In genomic region chr12:110698080-110698479, GRCm38 (mm10) we compare ENCODE assay signal across 23 mouse cellular contexts. TPM values are rescaled to one million over a fixed set of nuclear protein-coding genes. Genes with fewer than 3 reads are reported as not detected.
A peak's percentile ranks its signal among the peaks of the same experiment; 100 is the strongest.
DNase-seq lines count a peak whose midpoint lies in the region; ATAC-seq and TF ChIP-seq lines count a peak whose summit lies in the region.
"Had no signal": no experiment of that assay in that cellular context is flagged by ENCODE, and none has a peak within 500 bp of the region (broad histone marks: within the 10 kb centered on the region; RNA-seq: fewer than 3 reads in every experiment).

No protein-coding gene starts in this region.

- ATAC-seq in hindbrain, postnatal 0 days, result no peak
- no peak for ATAC-seq in liver, postnatal 0 days
- ATAC-seq: hindbrain, embryonic 16.5 days had no signal

- H3K27me3 ChIP-seq in hindbrain, embryonic 10.5 days (ENCODE audit: insufficient read depth, poor library complexity, severe bottlenecking), result no peaks in the 10 kb centered on the region
- no peaks in the 10 kb centered on the region for H3K27me3 ChIP-seq in hindbrain, postnatal 0 days (ENCODE audit: insufficient read depth, low read length)
- no peaks in the 10 kb centered on the region for H3K27me3 ChIP-seq in liver, postnatal 0 days (ENCODE audit: insufficient read depth, low read length)
- H3K27me3 ChIP-seq: neural tube, embryonic 12.5 days had no signal

- no peak for TF ChIP-seq CTCF in hindbrain, postnatal 0 days (IDR thresholded peaks at IDR 0.05; ENCODE audit: low read depth)
- TF ChIP-seq CTCF in bone marrow, adult 2 months (IDR thresholded peaks at IDR 0.05; ENCODE audit: control insufficient read depth, insufficient read depth, low read length), result no peak
- TF ChIP-seq CTCF in liver, postnatal 0 days (IDR thresholded peaks at IDR 0.05; ENCODE audit: low read depth), result no peak

- H3K4me2 ChIP-seq in hindbrain, postnatal 0 days (ENCODE audit: low read depth, low read length), result no peak overlapping the region
- H3K4me2 ChIP-seq in liver, postnatal 0 days (ENCODE audit: low read depth, low read length), result peak overlapping the region; percentile 49

- TF ChIP-seq POLR2A in bone marrow, adult 2 months (IDR thresholded peaks at IDR 0.05; ENCODE audit: borderline replicate concordance, control insufficient read depth, low read depth, low read length), result no peak

- H3K27ac ChIP-seq in hindbrain, embryonic 10.5 days, result peak overlapping the region; percentile 35; the same call in 1 of the 2 replicates
- H3K27ac ChIP-seq in hindbrain, postnatal 0 days, result no peak overlapping the region
- peak overlapping the region; percentile 21 for H3K27ac ChIP-seq in bone marrow, adult 2 months (ENCODE audit: control insufficient read depth, insufficient read depth, low read depth, low read length, poor library complexity)
- peak overlapping the region; percentile 70 for H3K27ac ChIP-seq in liver, postnatal 0 days (ENCODE audit: low read depth)
- H3K27ac ChIP-seq: neural tube, embryonic 12.5 days had no signal

- 88% methylated on average over 1 of the region's 1 CpGs for WGBS in hindbrain, embryonic 10.5 days
- WGBS in hindbrain, postnatal 0 days, result 87% methylated on average over 1 of the region's 1 CpGs
- WGBS in bone marrow, adult 2 months, result 54% methylated on average over 1 of the region's 1 CpGs
- WGBS in liver, postnatal 0 days (ENCODE audit: insufficient replicate concordance), result 69% methylated on average over 1 of the region's 1 CpGs

- no peak for TF ChIP-seq EP300 in liver, postnatal 0 days (IDR thresholded peaks at IDR 0.05; ENCODE audit: low read depth)

- peaks cover 21% of the 10 kb centered on the region for H3K36me3 ChIP-seq in hindbrain, embryonic 10.5 days
- peaks cover 4% of the 10 kb centered on the region; the same call in 1 of the 2 replicates for H3K36me3 ChIP-seq in hindbrain, postnatal 0 days (ENCODE audit: insufficient read depth, low read length)
- H3K36me3 ChIP-seq in liver, postnatal 0 days (replicated peaks; ENCODE audit: insufficient read depth, low read length), result peaks cover 16% of the 10 kb centered on the region

- H3K9ac ChIP-seq in hindbrain, postnatal 0 days (replicated peaks; ENCODE audit: low read length), result no peak overlapping the region
- H3K9ac ChIP-seq in liver, postnatal 0 days (replicated peaks), result peak overlapping the region; percentile 3; the same call in 1 of the 2 replicates
- H3K9ac ChIP-seq: lung, embryonic 14.5 days; neural tube, embryonic 12.5 days had no signal

- DNase-seq in hindbrain, embryonic 10.5 days (ENCODE audit: low spot score), result no peak
- no peak for DNase-seq in hindbrain, postnatal 0 days (ENCODE audit: low spot score)
- DNase-seq in ES-CJ7 (ENCODE audit: low read depth, low spot score), result peak; percentile 50
- no peak for DNase-seq in liver, postnatal 0 days
- no peak for DNase-seq in lung, postnatal 25 days (ENCODE audit: low spot score)
- no peak for DNase-seq in gastrocnemius, postnatal 10 days
- DNase-seq in c-Kit-positive CD71-positive TER-119-positive erythroid progenitor cells, embryonic 14.5 days (ENCODE audit: low spot score), result no peak
- DNase-seq: cerebellum, adult 2 months; heart, postnatal 10 days; kidney, adult 8-10 months; layer of hippocampus, postnatal 36 days; lung, embryonic 14.5 days; thymus, adult 18-20 months had no signal

- H3K4me3 ChIP-seq in hindbrain, embryonic 10.5 days, result no peak overlapping the region
- no peak overlapping the region for H3K4me3 ChIP-seq in hindbrain, postnatal 0 days (ENCODE audit: low read length)
- H3K4me3 ChIP-seq in bone marrow, adult 2 months (replicated peaks; ENCODE audit: control insufficient read depth, low read depth, low read length), result no peak overlapping the region
- H3K4me3 ChIP-seq in liver, postnatal 0 days (ENCODE audit: low read depth, low read length), result no peak overlapping the region
- H3K4me3 ChIP-seq: neural tube, embryonic 12.5 days had no signal

- no peaks in the 10 kb centered on the region for H3K9me3 ChIP-seq in hindbrain, embryonic 10.5 days
- no peaks in the 10 kb centered on the region for H3K9me3 ChIP-seq in hindbrain, postnatal 0 days (ENCODE audit: low read length)
- no peaks in the 10 kb centered on the region for H3K9me3 ChIP-seq in liver, postnatal 0 days (ENCODE audit: low read length)
- H3K9me3 ChIP-seq: neural tube, embryonic 12.5 days had no signal

- peaks cover 52% of the 10 kb centered on the region for H3K4me1 ChIP-seq in hindbrain, embryonic 10.5 days (replicated peaks)
- no peaks in the 10 kb centered on the region; the same call in 1 of the 2 replicates for H3K4me1 ChIP-seq in hindbrain, postnatal 0 days (ENCODE audit: insufficient read depth, low read length)
- peaks cover 4% of the 10 kb centered on the region for H3K4me1 ChIP-seq in bone marrow, adult 2 months (ENCODE audit: control insufficient read depth, insufficient read depth, low read length)
- peaks cover 33% of the 10 kb centered on the region for H3K4me1 ChIP-seq in liver, postnatal 0 days (ENCODE audit: insufficient read depth)

RNA-seq across cellular contexts. Expression of gene Hsp90aa1, which starts 4.4 kb away (rescaled TPM):
- 893 and 1,134 TPM in 2 replicates for polyA plus RNA-seq in hindbrain, embryonic 10.5 days (2016; fragmentation: Nextera tagmentation; extraction: Ambion mirVana)
- total RNA-seq in hindbrain, postnatal 0 days (2014; rRNA removed), result 577 and 701 TPM in 2 replicates
- 1,486 and 1,521 TPM in 2 replicates for polyA plus RNA-seq in hindbrain, postnatal 0 days (2015; fragmentation: Nextera tagmentation; extraction: Ambion mirVana)
- polyA plus RNA-seq in bone marrow, adult 2 months (2011; ENCODE audit: insufficient read depth, insufficient read length, low replicate concordance, missing spikeins), result 294 and 808 TPM in 2 replicates
- polyA plus RNA-seq in liver, postnatal 0 days (2015; fragmentation: Nextera tagmentation; extraction: Ambion mirVana), result 231 and 250 TPM in 2 replicates
- total RNA-seq in gastrocnemius, postnatal 10 days (2021), result 10 to 100 TPM; 63.8 to 80.1 TPM

RNA-seq across cellular contexts. Expression of gene 1700001K19Rik, which starts 15.7 kb away (rescaled TPM):
- 0.34 TPM in 1 of 2 replicates, not detected in the other for polyA plus RNA-seq in hindbrain, embryonic 10.5 days (2016; fragmentation: Nextera tagmentation; extraction: Ambion mirVana)
- not detected in 2 replicates for total RNA-seq in hindbrain, postnatal 0 days (2014; rRNA removed)
- 0.15 and 0.44 TPM in 2 replicates for polyA plus RNA-seq in hindbrain, postnatal 0 days (2015; fragmentation: Nextera tagmentation; extraction: Ambion mirVana)
- polyA plus RNA-seq in bone marrow, adult 2 months (2011; ENCODE audit: insufficient read depth, insufficient read length, low replicate concordance, missing spikeins), result not detected in 2 replicates
- polyA plus RNA-seq in liver, postnatal 0 days (2015; fragmentation: Nextera tagmentation; extraction: Ambion mirVana), result not detected in 2 replicates
- not detected for total RNA-seq in gastrocnemius, postnatal 10 days (2021)
- total RNA-seq: adrenal gland, adult 18-20 months; gastrocnemius, postnatal 4 days; heart, postnatal 10 days; layer of hippocampus, postnatal 36 days; left cerebral cortex, postnatal 36 days; midbrain, postnatal 0 days had no signal
- polyA plus RNA-seq: brain, embryonic 14.5 days; cerebellum, adult 2 months; cortical plate, adult 2 months; large intestine, adult 2 months; lung, embryonic 14.5 days; midbrain, postnatal 0 days; neural tube, embryonic 12.5 days had no signal

RNA-seq across cellular contexts. Expression of gene Wdr20, which starts 39.7 kb away (rescaled TPM):
- 23.3 and 24.4 TPM in 2 replicates for polyA plus RNA-seq in hindbrain, embryonic 10.5 days (2016; fragmentation: Nextera tagmentation; extraction: Ambion mirVana)
- total RNA-seq in hindbrain, postnatal 0 days (2014; rRNA removed), result 27.2 and 28.8 TPM in 2 replicates
- 17.1 and 17.7 TPM in 2 replicates for polyA plus RNA-seq in hindbrain, postnatal 0 days (2015; fragmentation: Nextera tagmentation; extraction: Ambion mirVana)
- 7.8 and 16.6 TPM in 2 replicates for polyA plus RNA-seq in bone marrow, adult 2 months (2011; ENCODE audit: insufficient read depth, insufficient read length, low replicate concordance, missing spikeins)
- polyA plus RNA-seq in liver, postnatal 0 days (2015; fragmentation: Nextera tagmentation; extraction: Ambion mirVana), result 6.4 and 7.0 TPM in 2 replicates
- total RNA-seq in gastrocnemius, postnatal 10 days (2021), result 10 to 100 TPM; 20.5 TPM
